Mouse (Mus musculus) cerebellum, adult 9-10 months (tissue): ENCODE measurements around the gene Scamp3.
"Not testable (repeated sequence)": the region's sequence is repeated elsewhere in the genome, so short reads cannot be mapped to it uniquely, and the experiment has no call there.

Experiments
- DNase-seq: peaks from one replicate; pipeline ENCODE4 v3.0.0; 2022

Scamp3 gene

DNA sequence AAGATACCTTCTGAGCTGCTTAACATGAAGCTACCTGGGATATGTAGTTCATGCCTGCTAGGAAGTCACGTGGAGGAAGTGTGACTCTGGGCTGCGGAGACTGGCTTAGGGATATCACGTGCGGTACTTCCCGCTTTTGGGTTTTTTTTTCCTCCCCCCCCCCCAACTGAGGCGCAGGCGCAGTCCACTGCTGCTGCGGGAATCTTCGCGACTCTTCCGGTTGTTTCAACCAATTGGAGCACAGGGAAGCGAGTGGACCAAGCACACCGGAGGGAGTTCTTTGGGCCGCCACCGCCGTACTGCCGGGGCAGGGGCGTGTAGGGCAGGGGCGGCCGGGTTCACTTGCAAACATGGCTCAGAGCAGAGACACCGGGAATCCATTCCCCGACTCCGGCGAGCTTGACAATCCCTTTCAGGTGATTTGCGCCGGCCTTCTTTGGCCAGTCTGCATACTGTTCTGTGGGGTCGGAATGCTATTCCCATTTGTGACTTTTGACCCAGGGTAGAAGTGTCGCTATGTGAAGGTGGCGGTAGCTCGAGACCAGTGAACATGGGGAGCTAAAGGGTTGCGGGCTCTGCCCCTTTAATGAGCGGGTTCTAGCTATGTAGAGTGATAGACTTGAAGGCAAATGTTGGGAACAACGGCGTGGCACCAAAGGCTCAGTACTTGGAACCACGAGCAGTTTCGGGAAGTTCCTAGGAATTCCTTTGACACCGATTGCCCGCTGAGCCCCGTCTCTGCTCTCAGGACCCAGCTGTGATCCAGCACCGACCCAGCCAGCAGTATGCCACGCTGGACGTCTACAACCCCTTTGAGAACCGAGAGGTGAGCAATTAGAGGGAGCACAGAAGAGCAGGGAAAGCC, at the start of gene Scamp3:
Gene Scamp3, plus strand, starts transcription at position 232 of the 865 bp plus-strand sequence.
- DNase-seq: peak; percentile 95

GRCm38 (mm10) chr3:89129908-89130307, 47.4 kb upstream of the Scamp3 start:
- no peak for DNase-seq

GRCm38 (mm10) chr3:89131816-89132215, 45.5 kb upstream of the Scamp3 start:
- no peak for DNase-seq

DNA sequence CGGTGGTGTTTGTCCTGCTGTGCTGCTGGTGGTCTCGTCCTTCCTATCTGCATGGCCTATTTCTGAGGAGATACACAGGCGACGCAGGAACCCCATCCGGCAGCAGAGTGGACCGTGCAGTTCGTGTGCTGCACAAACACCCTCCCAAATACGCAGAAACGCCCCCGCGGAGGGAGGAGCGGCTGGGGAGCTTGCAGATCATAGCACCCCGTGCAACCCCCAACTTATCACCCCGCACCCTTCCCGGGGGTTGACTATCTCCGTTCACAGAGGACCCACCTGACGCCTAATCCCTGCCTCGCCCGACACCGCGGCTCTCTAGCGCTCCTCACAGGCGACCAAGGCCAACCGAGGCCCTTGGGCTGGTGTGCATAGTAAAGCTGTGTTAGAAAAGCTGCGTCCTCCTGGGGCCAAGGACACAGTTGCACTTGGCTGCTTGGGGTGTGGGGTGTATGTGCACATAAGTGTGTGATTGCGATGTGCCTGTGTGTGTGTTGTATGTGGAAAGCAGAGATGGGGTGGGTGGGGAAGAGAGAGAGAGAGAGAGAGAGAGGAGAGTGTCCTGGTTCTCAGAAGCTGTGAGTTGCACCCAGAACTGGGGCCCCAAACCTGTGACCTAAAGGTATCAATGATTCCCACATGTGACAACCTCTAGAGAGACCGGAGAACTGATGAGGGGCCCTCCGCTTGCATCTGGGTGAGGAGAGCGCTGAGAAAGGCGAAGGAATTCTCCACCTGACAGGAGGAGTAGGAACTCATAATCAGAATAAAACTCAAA, 44.8 kb upstream of the Scamp3 start:
- DNase-seq: peak; percentile 57

DNA sequence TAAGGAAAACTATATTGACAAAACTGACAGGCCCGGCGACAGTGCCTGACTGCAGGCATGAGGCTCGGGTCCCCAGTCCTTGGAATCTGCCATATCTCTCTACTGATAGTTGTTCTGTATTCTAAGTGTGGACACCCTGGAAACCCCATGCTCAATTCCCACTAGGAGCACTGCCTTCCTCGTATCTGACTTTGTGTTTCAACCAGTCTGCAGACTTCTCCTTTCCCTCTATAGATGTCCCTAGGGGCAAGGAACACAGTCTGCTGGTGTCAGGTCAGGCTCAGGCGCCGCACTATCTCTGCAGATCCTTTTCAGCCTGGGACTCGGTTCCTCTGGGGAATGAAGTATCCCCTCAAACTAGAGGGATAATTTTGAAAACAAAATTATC, 44.2 kb upstream of the Scamp3 start:
- DNase-seq: no peak

GRCm38 (mm10) chr3:89133752-89134151, 43.5 kb upstream of the Scamp3 start:
- DNase-seq: no peak

DNA sequence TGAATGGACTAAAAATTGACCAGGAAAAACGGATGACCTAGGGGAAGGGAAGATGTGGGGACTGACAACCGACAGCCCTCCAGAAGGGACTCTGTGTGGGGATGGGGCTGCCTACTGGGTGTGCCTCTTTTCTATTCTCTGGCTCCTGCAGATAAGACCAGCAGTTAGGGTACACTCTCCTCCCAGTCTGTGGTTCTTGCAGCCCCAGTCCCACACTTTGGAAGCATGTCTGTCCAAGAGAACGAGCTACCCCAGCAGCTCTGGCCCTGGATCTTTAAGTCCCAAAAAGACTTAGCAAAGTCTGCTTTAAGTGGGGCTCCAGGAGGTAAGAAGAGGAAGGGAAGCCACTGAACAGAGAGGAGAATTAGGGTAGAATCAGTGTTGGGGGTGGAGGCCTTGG, 41.3 kb upstream of the Scamp3 start, which contains the start of gene Pklr:
Gene Pklr, plus strand, starts transcription at position 185 of the 400 bp plus-strand sequence.
- no peak for DNase-seq

DNA sequence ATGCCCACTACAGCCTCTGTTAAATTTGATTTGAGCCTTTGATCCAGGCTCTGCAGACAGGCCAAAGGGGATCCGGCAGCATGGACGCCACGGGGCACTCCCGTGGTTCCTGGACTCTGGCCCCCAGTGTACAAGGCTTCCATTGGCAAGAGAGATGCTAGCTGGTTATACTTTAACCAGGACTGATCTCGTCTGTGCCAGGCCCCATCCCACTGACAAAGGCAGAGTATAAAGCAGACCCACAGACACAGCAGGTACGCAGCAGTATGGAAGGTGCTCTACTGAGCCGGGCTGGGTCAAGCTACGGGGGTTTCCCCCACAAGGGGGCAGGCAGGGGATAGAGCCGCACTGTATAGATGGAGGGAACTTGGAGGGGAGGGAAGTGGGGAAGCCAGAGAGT, 40.9 kb upstream of the Scamp3 start:
- DNase-seq: no peak

GRCm38 (mm10) chr3:89144821-89145220, 32.5 kb upstream of the Scamp3 start:
- DNase-seq: no peak

DNA sequence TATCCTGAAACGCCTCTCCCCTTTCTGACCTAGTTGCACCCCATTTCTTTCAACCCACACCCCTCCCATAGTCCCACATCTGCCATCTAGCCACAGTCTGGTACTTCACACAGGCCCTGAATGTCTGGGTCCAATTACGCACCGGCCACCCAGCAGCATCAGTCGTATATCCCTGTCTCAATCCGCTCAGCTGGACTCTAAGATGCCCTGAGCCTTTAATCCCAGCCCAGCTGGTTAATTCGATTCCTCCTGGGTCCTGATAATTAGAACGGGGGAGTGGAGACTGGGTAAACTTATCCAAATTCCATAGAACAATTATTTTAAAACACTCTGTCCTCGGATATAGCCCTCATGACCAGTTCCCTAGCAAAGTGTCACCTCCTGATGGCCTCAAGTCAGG, 31.7 kb upstream of the Scamp3 start:
- DNase-seq: no peak

- no peak for DNase-seq
Measured at GRCm38 (mm10) chr3:89147101-89147978, 29.9 kb upstream of the Scamp3 start.

DNA sequence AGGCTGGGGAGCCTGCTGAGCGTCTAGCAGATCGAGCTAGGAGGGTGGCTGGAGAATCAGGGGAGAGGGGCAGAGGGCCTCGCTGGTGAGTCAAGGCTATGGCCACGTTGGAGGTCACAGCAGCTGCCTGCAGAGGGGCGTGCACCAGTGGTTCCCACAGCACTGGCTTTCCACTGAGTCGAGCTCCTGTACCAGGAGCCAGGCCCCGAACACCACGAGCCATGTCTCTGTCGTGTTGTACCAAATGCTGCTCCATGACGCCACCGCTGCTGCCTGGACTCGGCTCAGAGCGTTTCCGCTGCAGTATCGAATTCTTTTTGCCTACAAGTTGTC, 29.3 kb upstream of the Scamp3 start:
- no peak for DNase-seq

DNA sequence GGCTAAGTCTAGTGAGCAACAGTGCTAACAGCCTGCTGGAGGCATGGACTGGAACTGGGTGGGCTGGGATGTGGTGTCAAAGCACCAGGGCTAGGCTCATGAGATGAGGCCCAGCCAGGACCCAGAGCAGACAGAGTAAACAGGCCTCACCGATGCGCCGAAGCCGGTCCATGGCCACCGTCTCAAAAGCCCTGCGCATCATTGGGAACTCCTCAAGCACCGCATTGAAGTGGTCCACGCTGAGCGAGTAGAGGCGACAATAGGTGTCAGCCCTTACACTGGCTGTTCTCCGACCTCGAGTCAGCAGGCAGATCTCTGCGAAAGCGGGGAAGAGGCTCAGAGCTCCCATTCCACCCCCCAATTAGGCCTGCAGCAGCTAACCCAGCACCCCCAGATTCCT, 28.7 kb upstream of the Scamp3 start:
- no peak for DNase-seq

DNA sequence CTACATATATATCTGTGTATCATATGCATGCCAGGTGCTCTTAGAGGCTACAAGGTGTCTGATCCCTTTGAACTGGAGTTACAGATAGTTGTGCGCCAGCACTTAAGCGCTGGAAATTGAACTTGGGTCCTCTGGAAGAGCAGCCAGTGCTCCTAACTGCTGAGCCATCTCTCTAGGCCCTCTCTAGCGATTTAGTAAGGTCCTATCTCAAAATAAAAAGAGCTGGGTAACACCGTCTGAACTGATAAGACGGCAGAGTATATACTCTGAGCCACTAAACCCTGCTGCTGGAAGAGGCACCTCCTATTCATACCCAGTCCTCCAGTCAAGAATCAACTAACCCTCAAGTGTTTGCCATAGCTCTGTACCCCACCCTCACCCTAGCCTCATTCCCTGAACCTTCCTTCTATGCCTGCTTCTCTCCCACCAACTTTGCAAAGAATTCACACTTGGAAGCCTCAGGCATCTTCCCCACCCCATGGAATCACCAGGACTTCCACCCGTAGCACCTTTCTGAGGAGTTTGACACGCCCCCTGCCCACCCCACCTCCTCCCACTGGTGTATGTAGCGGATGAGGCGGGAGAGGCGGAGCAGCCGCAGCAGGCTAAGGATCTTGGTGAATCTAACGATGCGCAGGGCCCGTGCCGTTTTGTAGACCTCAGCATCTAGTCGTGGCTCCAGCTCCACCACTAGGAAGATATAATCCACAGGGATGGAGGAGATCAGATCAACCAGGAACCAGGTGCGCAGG, 25.0 kb upstream of the Scamp3 start:
- DNase-seq: no peak

- no peak for DNase-seq
Measured at GRCm38 (mm10) chr3:89156951-89157350, 20.3 kb upstream of the Scamp3 start.

- no peak for DNase-seq
Measured at GRCm38 (mm10) chr3:89158651-89159050, 18.6 kb upstream of the Scamp3 start.

DNA sequence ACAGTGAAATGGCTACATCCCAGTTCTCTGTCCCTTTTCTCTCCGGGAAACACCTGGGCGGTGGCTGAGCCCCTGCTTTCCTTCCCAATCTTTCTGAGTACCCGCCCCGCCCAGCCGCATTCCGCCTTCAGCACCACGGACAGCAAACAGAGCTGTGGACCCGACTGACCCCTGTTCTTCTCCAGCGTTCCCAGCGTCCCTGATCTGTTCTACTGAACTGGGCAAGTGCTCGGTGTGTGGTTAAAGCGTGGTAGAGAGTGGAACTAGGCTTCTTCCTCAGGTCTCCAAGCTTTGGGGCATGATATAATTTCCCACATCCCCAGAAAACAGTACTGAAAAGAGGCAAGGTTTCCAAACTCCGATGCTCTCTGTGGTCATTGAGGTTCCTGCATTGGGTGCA, 18.1 kb upstream of the Scamp3 start:
- no peak for DNase-seq

GRCm38 (mm10) chr3:89159616-89160344, 17.5 kb upstream of the Scamp3 start, which contains the start of gene Hcn3:
Gene Hcn3, minus strand, starts transcription at chr3:89160196.
- DNase-seq: no peak

GRCm38 (mm10) chr3:89161207-89161606, 16.1 kb upstream of the Scamp3 start:
- DNase-seq: not testable (repeated sequence)

DNA sequence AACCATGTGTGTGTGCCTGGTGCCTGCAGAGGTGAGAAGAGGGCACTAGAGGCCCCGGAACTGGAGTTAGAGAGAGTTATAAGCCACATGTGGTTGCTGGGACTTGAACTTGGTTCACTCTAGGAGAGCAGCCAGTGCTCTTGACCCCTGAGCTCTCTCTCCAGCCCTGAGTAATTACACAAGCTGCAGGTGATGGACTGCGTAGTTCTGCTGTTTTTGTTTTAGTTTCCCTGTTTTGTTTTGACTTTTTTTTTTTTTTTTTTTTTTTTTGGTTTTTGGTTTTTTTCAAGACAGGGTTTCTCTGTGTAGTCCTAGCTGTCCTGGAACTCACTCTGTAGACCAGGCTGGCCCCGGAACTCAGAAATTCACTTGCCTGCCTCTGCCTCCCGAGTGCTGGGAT, 15.5 kb upstream of the Scamp3 start:
- no peak for DNase-seq

GRCm38 (mm10) chr3:89163123-89163522, 14.2 kb upstream of the Scamp3 start:
- peak; percentile 27 for DNase-seq
